Mouse (Mus musculus): ENCODE measurements around the gene Zfp940. TPM values are rescaled to one million over a fixed set of nuclear protein-coding genes. Genes with fewer than 3 reads are reported as not detected.
A peak's percentile ranks its signal among the peaks of the same experiment; 100 is the strongest.

Zfp940 gene
- polyA plus RNA-seq, 1 experiment from 2014 or later = 13.4 TPM

DNA sequence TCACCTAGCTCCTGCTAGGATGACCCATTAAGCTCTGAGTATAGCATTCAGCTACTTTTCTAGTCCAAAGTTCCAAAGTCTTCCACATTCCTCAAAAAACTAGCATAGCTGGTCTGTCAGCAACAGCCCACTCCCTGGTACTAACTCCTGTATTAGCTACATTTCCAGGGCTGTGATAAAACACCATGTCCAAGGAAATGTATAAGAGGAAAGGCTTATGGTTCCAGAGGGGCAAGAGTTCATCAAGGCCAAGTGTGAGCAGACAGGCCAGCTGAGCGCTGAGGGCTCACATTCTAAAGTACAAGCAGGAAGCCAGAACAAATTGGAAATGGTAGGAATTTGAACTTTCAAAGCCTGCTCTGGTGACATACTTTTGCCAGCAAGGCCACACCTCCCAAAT lies 11.4 kb downstream of the Zfp940 start:
- no peaks in the 10 kb centered on the region for H3K9me3 ChIP-seq
- H3K36me3 ChIP-seq = peaks cover 39% of the 10 kb centered on the region
- no peak for ATAC-seq (ENCODE audit: low FRiP score, low read depth)
- H3K9ac ChIP-seq = no peak overlapping the region
- no peak overlapping the region for H3K4me3 ChIP-seq
- H3K27me3 ChIP-seq = no peaks in the 10 kb centered on the region
- H3K4me1 ChIP-seq (replicated peaks) = no peaks in the 10 kb centered on the region
- no peak overlapping the region for H3K27ac ChIP-seq (replicated peaks)
- 94% methylated on average over 1 of the region's 1 CpGs for WGBS
- no peak overlapping the region for H3K4me2 ChIP-seq

DNA sequence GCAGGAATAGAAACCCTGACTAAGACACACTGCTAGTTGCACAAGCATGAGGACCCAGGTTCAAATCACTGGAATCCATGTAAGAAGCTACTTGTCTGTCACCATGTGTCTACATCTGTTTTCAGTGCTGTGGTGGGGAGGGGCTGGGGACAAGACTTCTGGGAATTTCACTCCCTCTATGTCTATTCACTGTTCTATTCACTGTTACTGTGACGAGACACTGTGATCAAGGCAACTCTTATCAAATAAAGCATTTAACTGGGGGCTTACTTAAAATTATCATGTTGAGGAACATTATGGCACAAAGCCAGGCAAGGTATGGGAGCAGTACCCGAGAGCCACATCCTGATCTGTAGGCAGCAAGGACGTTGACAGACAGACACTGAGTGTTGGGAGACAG lies 14.2 kb downstream of the Zfp940 start:
- H3K9ac ChIP-seq = no peak overlapping the region
- no peak for ATAC-seq (ENCODE audit: low FRiP score, low read depth)
- no peaks in the 10 kb centered on the region for H3K9me3 ChIP-seq
- no peak overlapping the region for H3K4me2 ChIP-seq
- no peaks in the 10 kb centered on the region for H3K27me3 ChIP-seq
- peaks cover 28% of the 10 kb centered on the region for H3K36me3 ChIP-seq
- H3K4me3 ChIP-seq = no peak overlapping the region
- WGBS = 85% methylated on average over 3 of the region's 3 CpGs
- H3K4me1 ChIP-seq (replicated peaks) = no peaks in the 10 kb centered on the region
- no peak overlapping the region for H3K27ac ChIP-seq (replicated peaks)

- no peak for ATAC-seq (ENCODE audit: low FRiP score, low read depth)
- H3K36me3 ChIP-seq = peaks cover 35% of the 10 kb centered on the region
- no peaks in the 10 kb centered on the region for H3K9me3 ChIP-seq
- WGBS = 97% methylated on average over 1 of the region's 1 CpGs
- H3K4me3 ChIP-seq = no peak overlapping the region
- H3K27me3 ChIP-seq = no peaks in the 10 kb centered on the region
- no peaks in the 10 kb centered on the region for H3K4me1 ChIP-seq (replicated peaks)
- H3K4me2 ChIP-seq = no peak overlapping the region
- H3K27ac ChIP-seq (replicated peaks) = no peak overlapping the region
- no peak overlapping the region for H3K9ac ChIP-seq
These were observed 16.7 kb downstream of the Zfp940 start for GRCm38 (mm10) chr7:29836816-29837215.

DNA sequence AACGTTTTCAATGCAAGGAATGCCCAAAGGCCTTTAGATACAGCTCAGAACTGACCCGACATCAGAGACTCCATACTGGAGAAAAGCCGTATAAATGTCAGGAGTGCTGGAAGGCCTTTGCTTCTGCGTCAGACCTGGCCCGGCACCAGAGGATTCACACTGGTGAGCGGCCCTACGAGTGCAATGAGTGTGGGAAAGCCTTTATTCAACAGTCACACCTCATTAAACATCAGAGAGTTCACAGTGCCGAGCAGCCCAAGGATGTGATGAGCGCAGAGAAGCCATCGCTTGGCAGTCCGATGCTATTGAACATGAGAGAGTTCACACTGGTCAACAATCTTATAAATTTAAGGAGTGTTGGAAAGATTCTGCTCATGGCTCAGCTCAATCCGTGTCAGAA lies 23.7 kb downstream of the Zfp940 start:
- ATAC-seq (ENCODE audit: low FRiP score, low read depth) = no peak
- WGBS = 71% methylated on average over 12 of the region's 12 CpGs
- Histone ChIP-seq H3K4me2 (no peak overlapping the region), H3K27ac (replicated peaks) (no peak overlapping the region), H3K27me3 (no peaks in the 10 kb centered on the region), H3K4me3 (no peak overlapping the region), H3K4me1 (replicated peaks) (no peaks in the 10 kb centered on the region), H3K36me3 (peaks cover 86% of the 10 kb centered on the region), H3K9ac (no peak overlapping the region), H3K9me3 (no peaks in the 10 kb centered on the region)

GRCm38 (mm10) chr7:29828001-29828400 lies 25.5 kb downstream of the Zfp940 start:
- H3K36me3 ChIP-seq = peaks cover 85% of the 10 kb centered on the region

GRCm38 (mm10) chr7:29818619-29819254 lies 34.7 kb downstream of the Zfp940 start:
- ATAC-seq (ENCODE audit: low FRiP score, low read depth) = peak; percentile 70
- 1% methylated on average over 12 of the region's 12 CpGs for WGBS
- H3K27ac ChIP-seq (replicated peaks) = peak overlapping the region; percentile 82

More at GRCm38 (mm10) chr7:29828001-29828400, 25.5 kb downstream of the Zfp940 start:
- Histone ChIP-seq H3K4me1 (replicated peaks) (no peaks in the 10 kb centered on the region), H3K9me3 (no peaks in the 10 kb centered on the region), H3K4me3 (no peak overlapping the region), H3K9ac (no peak overlapping the region), H3K27ac (replicated peaks) (no peak overlapping the region), H3K4me2 (no peak overlapping the region), H3K27me3 (no peaks in the 10 kb centered on the region)
- WGBS = 90% methylated on average over 12 of the region's 12 CpGs
- no peak for ATAC-seq (ENCODE audit: low FRiP score, low read depth)

GRCm38 (mm10) chr7:29815910-29816429 lies 37.5 kb downstream of the Zfp940 start, which contains the start of gene Zfp790:
Zfp790 (plus strand) TSS chr7:29816114.
- H3K9me3 ChIP-seq = no peaks in the 10 kb centered on the region
- H3K27me3 ChIP-seq = no peaks in the 10 kb centered on the region
- peaks cover 3% of the 10 kb centered on the region; the same call in 1 of the 2 replicates for H3K36me3 ChIP-seq
- under 1% methylated on average over 26 of the region's 26 CpGs for WGBS
- peak within 1 kb of the TSS; percentile 74 for H3K9ac ChIP-seq
- H3K4me2 ChIP-seq = peak within 1 kb of the TSS; percentile 75
- H3K4me3 ChIP-seq = peak within 1 kb of the TSS; percentile 67
- peak; percentile 96 for ATAC-seq (ENCODE audit: low FRiP score, low read depth)
- H3K4me1 ChIP-seq (replicated peaks) = peaks cover 43% of the 10 kb centered on the region
- peak within 1 kb of the TSS; percentile 91 for H3K27ac ChIP-seq (replicated peaks)

More at GRCm38 (mm10) chr7:29818619-29819254, 34.7 kb downstream of the Zfp940 start:
- H3K36me3 ChIP-seq = peaks cover 5% of the 10 kb centered on the region; the same call in 1 of the 2 replicates
- H3K4me1 ChIP-seq (replicated peaks) = peaks cover 43% of the 10 kb centered on the region
- no peaks in the 10 kb centered on the region for H3K9me3 ChIP-seq
- H3K9ac ChIP-seq = peak overlapping the region; percentile 63
- no peaks in the 10 kb centered on the region for H3K27me3 ChIP-seq
- H3K4me2 ChIP-seq = peak overlapping the region; percentile 67
- H3K4me3 ChIP-seq = peak overlapping the region; percentile 58

GRCm38 (mm10) chr7:29815061-29815784 lies 38.2 kb downstream of the Zfp940 start:
- Histone ChIP-seq H3K9me3 (0 out of 2 replicates have a peak, but pooled peaks cover 5% of the 10 kb centered on the region), H3K4me2 (peak overlapping the region; percentile 75), H3K9ac (peak overlapping the region; percentile 74), H3K27me3 (no peaks in the 10 kb centered on the region), H3K4me3 (peak overlapping the region; percentile 67), H3K4me1 (replicated peaks) (peaks cover 43% of the 10 kb centered on the region), H3K36me3 (peaks cover 3% of the 10 kb centered on the region; the same call in 1 of the 2 replicates), H3K27ac (replicated peaks) (peak overlapping the region; percentile 91)
- ATAC-seq (ENCODE audit: low FRiP score, low read depth) = peak; percentile 57
- WGBS = 1% methylated on average over 12 of the region's 12 CpGs

DNA sequence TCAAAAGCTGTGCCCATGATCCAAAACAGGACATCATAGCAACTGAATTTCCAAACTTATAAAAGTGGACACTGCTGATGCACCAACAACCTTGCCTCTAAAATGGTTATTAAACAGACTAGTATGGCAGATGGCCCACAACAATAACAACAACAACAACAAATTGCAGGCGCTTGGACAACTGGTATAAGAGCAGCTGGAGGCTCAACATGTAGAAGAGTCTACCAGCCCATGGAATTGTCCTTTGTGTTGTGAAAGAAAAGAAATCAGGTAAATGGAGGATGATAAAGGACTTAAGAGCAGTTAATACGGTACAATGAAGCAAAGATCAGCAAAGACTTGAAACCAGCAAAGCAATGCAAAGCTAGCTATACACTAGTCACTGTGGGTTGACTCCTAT lies 39.1 kb downstream of the Zfp940 start:
- Histone ChIP-seq H3K4me2 (peak overlapping the region; percentile 75), H3K27ac (replicated peaks) (no peak overlapping the region), H3K4me3 (peak overlapping the region; percentile 67; the same call in 1 of the 2 replicates), H3K9me3 (0 out of 2 replicates have a peak, but pooled peaks cover 5% of the 10 kb centered on the region), H3K36me3 (peaks cover 3% of the 10 kb centered on the region; the same call in 1 of the 2 replicates), H3K27me3 (no peaks in the 10 kb centered on the region), H3K9ac (no peak overlapping the region), H3K4me1 (replicated peaks) (peaks cover 38% of the 10 kb centered on the region)
- WGBS = 96% methylated on average over 2 of the region's 2 CpGs
- ATAC-seq (ENCODE audit: low FRiP score, low read depth) = no peak

- no peak overlapping the region for H3K4me2 ChIP-seq
- 0 out of 2 replicates have a peak, but pooled peaks cover 5% of the 10 kb centered on the region for H3K9me3 ChIP-seq
- H3K9ac ChIP-seq = no peak overlapping the region
- no peaks in the 10 kb centered on the region for H3K27me3 ChIP-seq
- peaks cover 19% of the 10 kb centered on the region for H3K4me1 ChIP-seq (replicated peaks)
- H3K36me3 ChIP-seq = peaks cover 3% of the 10 kb centered on the region; the same call in 1 of the 2 replicates
- H3K27ac ChIP-seq (replicated peaks) = no peak overlapping the region
- H3K4me3 ChIP-seq = no peak overlapping the region
- no peak for ATAC-seq (ENCODE audit: low FRiP score, low read depth)
- WGBS = 91% methylated on average over 1 of the region's 1 CpGs
These were observed 41.2 kb downstream of the Zfp940 start for GRCm38 (mm10) chr7:29812244-29812643.

DNA sequence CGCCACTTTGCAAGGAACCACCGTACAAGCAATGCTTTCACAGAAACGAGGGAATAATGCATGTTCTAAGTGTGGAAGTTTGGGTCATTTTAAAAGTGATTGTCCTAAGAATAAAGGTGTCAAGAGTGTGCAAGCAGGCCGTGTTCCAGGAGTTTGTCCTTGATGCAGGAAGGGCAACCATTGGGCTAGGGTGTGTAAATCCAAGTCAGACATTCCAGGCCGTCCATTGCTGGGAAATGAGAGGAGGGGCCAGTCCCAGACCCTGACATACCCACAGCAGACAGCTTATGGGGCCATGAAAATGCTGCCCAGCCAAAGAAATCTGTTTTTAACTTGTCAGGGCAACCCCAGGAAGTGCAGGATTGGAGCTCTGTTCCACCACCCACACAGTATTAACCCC lies 46.4 kb downstream of the Zfp940 start:
- Histone ChIP-seq H3K36me3 (peaks cover 3% of the 10 kb centered on the region; the same call in 1 of the 2 replicates), H3K27ac (replicated peaks) (no peak overlapping the region), H3K4me1 (replicated peaks) (no peaks in the 10 kb centered on the region), H3K9me3 (0 out of 2 replicates have a peak, but pooled peaks cover 5% of the 10 kb centered on the region), H3K9ac (no peak overlapping the region), H3K27me3 (no peaks in the 10 kb centered on the region), H3K4me3 (no peak overlapping the region), H3K4me2 (no peak overlapping the region)
- 91% methylated on average over 5 of the region's 5 CpGs for WGBS
- no peak for ATAC-seq (ENCODE audit: low FRiP score, low read depth)

GRCm38 (mm10) chr7:29792906-29793305 lies 60.6 kb downstream of the Zfp940 start:
- peaks cover 66% of the 10 kb centered on the region for H3K36me3 ChIP-seq
- no peaks in the 10 kb centered on the region for H3K27me3 ChIP-seq
- no peaks in the 10 kb centered on the region for H3K4me1 ChIP-seq (replicated peaks)
- H3K9ac ChIP-seq = no peak overlapping the region
- H3K4me2 ChIP-seq = no peak overlapping the region
- 39% methylated on average over 27 of the region's 27 CpGs for WGBS
- no peaks in the 10 kb centered on the region; the same call in 1 of the 2 replicates for H3K9me3 ChIP-seq
- ATAC-seq (ENCODE audit: low FRiP score, low read depth) = no peak
- H3K27ac ChIP-seq (replicated peaks) = no peak overlapping the region
- H3K4me3 ChIP-seq = no peak overlapping the region

Data from hindbrain, embryonic 15.5 days (tissue).